Mouse (Mus musculus) telencephalon, adult 2 months (tissue): ENCODE data around the gene Trio.

Experiments
- DNase-seq: peaks from one replicate; pipeline ENCODE4 v3.0.0-alpha.2; 2011; ENCODE audit warnings: low read depth, low spot score

The Trio gene

DNA sequence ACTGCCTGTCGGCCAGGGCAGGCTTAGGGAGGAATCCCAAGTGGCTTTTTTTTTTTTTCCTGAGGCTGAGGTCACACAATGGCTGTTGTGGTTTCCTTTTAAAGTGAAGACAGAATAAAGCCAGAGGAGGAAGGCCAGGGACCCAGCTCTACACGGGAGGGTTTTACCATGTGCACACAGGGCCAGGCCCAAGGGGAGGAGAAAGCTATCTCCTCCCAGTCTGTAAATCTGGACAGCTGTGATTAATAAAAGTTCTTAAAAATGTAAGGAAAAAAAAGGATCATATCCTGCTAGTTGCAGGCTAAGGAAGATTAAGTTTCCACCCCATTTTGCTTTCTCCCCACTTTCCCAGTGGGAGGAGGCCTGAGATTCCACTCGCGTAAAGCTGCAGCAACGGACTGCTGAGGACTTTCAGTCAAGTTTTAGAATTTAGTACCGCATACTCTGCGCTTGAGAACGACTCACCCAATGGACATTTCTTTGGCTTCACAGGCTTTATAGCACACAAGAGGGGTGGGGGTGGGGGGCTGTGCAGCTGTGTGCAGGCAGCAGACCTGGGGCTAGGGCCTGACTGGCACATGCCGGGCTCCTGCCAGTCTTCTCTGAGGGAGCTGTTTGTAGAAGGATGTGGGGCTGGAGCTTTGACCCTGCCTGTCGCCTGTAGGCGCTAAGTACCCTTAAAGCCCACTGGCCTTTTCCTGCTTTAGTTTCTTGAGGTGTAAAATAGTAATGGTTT is 248.0 kb downstream of the Trio start:
- no peak for DNase-seq

DNA sequence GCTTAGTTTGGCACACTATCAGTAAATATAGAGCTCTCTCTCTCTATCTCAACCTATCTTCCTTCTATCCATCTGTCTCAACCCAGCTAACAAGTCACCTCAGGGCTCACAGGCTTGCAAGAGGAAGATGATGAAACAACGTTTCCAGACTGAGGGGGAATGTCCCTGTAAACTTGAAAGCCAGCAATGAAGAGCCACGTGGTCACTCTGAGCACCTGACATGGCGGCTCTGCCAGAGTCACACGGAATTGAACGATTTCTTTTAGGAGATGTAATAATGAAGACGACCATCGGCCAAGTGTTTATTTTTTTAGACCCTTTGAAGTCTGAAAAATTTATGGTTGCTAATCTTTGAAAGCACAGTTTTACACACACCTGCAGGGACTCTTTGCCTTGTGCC is 251.2 kb downstream of the Trio start:
- DNase-seq: no peak

DNA sequence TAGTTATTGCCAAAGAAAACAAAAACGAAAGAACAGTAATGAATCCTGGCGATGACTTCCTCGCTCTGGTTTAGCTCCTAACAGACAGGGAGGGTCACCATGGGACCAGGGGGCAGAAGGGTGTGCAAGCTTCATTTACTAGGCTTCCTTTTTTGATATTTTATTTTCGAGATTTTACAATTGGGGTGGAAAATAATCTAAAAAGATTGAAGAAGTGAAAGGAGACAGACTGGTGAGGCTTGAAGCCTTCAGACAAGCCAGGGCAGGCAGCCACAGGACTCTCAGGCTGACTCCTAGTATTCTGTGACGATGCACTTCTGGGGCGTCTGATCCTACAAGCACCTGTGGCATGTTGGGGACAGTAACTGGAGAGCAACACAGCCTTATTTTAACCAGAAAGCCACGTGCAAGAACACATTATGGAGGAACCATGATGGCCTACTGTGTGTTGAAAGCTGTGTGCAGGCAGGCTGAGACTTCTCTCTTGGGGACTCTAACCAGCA is 253.5 kb downstream of the Trio start:
- DNase-seq: no peak

DNA sequence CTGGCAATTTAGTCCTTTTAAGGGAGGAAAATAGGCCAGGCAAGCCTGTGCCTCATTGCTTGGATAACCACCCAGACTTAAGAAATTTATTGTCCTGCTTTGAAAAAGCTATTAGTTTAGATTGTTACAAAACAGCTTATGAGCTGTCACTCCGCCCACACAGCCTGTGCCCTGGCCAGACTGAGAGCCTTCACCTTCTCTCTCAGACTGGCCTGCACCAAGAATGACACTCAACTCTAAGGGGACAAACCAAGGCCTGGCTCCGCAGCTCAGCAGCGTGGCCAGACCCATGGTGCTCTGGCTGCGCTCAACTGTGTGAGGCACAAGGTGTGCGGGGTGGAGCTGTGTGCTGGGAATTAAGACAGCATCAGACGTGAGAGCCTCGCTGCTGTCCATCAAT is 254.1 kb downstream of the Trio start:
- DNase-seq: no peak

DNA sequence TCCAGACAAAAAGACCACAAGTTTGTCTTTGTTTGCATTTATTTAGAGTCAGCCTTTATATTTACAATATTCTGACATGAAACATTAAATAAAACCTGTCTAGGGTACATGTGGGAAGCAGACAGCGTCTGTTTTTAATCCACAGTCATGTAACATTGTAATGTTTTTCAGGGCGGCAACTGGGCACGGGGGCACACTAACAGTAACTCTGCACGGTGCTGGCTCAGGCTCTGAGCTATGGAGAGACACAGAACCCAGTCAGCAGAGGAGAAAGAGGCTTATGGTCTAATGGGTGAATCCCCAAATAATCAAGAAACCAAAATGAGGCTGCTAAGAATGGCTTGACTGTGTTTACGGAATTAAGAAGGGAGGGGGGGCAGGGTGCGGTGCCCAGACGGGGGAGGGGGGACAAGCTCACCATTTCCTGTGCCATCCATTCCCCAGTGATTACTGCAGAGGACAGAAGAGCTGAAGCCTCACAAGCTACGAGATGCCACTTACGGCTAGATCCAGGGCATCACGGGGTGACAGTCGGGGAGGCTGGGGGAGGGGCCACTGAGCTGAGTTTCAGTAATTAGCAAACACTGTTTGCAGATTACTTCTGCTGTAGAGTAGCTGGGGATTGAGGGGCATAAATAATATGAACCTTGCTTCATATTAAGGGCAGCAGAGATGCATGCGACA is 255.0 kb downstream of the Trio start:
- no peak for DNase-seq

DNA sequence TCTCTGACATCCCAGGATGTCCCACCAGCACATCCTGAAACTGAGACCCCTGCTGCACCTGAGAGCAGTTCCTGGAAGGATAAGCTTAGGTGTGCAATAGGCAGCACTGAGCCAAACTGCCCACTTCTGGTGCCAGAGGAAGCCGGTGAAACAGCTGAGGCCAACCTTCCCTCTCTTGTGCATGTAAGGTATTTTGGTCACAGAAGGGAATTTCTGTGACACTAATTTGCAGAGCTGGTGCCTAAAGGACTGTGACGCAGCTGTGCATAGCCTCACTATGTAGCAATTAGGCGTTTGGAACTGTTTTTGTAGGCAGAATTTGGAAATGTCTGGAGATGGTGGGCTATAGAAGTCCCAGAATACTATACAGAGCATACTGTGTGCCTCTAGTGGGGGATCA is 264.2 kb downstream of the Trio start:
- no peak for DNase-seq

DNA sequence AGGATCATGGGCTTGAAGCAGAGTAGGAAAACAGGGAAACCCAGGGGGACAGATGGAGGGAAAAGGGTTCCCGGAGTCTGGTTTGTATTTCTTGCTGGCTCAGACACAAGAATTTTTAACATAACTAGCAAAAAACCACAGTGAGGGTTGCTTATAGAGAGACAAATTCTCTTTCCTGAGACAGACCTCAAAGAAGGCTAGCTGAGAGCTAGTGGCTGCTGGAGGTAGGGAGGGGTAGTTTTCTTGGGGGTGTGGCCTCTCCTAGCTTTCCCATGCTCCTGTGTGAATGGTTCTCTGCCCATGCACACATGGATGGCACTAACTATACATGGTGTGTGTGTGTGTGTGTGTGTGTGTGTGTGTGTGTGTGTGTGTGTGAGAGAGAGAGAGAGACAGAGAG is 265.0 kb downstream of the Trio start:
- DNase-seq: no peak

DNA sequence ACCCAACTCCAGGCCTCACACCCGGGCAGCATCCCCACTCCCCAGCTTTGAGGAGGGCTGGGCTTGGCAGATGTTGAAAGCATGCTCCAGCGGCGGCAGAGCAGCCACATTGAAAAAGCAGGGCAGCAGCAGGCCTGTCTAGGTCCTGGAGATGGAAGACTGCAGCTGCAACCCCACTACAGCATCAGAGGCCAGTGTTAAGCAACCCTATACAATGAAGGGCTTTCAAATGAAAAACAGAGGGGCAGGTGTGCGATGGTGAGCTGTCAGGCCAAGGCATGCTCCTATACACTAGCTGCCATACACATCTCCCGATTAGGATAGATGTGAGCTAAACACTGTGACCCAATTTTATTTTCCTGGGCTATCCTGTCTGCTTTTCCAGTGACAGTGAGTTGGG is 265.8 kb downstream of the Trio start:
- no peak for DNase-seq

DNA sequence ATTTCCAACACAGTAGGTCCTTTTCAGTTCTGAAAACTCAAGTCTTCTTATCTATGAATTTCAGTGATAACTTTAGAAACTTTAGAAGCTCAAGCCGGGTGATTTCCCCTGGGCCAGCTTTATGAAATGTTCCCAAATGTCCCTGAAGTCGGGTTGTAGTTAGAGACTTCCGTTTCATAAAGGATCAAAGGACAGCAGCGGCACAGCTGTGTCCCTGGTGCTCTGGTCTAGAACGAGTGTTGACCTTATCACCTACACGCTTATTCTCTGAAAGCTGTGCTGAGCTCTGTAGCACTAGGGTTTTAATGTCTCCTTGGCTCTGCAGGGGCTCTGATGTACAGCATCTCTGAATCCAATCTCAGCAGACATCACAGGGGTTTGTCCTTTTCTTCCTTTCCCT is 267.0 kb downstream of the Trio start:
- DNase-seq: no peak

DNA sequence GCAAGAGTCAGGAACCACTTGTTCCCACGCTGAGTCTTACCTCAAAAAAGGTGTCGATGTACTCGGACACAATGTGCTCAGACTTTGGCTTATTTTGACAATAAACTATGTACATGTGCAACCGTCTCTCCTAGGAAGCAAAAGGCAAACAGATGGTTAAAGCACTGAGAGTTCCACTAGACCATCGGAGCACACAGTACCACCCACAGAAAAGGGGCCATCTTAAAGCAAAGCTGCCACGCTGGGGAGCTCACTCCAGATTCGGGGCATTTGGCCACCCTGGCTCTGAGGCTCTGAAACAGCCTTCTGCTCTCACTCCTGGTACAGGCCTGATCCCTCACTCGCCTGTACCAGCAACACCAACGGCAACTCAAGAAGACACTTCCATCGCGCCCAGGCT is 269.2 kb downstream of the Trio start:
- DNase-seq: no peak

DNA sequence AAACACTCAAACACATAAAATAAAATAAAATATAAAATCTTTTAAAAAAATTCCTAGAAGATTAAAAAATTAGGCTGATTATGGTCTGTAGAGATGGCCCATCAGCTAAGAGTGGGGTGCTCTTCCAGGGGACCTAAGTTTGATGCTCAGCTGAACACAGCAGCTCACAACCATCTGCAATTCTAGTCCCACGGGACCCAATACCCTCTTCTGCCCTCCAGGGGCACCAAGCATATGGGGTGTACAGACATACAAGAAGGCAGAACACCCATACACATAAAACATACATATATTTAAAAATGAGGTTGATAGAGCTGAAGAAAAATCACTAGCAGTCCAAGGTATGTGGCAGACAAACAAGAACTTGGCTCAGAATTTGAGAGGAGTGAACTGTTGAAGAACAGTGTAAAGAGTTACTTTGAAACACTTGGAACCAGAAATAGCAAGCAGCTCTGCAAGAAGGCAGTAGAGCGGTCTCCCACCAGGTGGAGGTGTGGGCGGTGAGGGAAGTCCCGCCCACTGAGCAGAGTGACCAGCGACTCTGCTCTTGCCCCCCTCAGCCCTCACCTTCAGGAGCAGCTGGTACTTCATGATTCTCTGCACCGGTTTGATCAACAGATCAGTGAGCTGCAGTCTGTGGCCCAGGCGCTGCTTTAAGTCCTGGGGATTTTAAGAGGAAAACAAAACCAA is 270.9 kb downstream of the Trio start:
- DNase-seq: no peak

DNA sequence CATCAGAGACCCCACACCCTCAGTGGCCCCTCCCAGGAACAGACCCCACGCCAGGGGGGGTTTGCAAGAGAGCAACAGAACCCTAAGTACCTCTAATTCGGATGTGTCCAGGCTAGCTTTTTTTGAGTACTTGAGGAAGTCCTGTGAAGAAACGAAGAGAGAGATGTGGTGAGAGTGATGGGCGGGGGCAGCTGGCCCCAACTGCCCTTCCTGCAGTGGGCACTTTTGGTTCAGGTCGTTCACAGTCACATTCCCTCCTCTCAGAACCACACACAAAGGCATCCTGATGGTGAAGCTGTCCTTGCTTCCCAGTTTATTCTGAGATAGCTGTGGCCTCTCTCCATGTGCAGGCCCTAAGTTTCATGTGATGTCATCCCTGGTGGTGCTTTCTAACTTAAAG is 271.7 kb downstream of the Trio start:
- no peak for DNase-seq

DNA sequence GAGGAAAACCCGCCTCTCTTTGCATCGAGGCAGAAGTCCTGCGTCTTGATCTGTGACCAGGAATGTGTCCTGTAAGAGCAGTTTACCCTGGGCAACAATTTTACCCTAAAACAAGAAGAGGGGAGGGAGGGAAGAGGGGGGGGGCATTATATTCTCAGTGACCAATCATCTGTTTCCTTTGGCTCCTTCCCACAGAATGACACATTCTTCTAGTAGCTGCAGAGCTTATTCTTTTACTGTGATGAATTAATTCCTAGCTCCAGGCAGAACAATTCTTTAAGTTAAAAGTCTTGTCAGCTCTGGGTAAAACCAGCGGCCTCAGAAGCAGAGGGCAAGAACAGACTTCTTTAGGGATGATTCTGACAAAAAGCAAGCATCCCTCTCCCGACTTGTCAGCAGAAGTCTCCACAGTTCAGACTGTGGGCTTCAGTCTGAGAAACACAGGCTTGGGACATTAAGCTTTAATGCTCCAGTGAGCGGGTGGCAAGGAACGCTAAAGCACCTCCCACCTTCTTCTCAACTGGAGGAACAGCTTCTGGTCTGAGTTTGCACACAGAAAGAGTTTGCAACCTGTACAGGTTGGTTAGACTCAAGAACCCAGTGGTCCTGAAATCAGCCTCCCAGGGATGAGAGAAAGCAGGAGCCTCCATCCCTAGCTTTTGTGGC is 272.8 kb downstream of the Trio start:
- no peak for DNase-seq

DNA sequence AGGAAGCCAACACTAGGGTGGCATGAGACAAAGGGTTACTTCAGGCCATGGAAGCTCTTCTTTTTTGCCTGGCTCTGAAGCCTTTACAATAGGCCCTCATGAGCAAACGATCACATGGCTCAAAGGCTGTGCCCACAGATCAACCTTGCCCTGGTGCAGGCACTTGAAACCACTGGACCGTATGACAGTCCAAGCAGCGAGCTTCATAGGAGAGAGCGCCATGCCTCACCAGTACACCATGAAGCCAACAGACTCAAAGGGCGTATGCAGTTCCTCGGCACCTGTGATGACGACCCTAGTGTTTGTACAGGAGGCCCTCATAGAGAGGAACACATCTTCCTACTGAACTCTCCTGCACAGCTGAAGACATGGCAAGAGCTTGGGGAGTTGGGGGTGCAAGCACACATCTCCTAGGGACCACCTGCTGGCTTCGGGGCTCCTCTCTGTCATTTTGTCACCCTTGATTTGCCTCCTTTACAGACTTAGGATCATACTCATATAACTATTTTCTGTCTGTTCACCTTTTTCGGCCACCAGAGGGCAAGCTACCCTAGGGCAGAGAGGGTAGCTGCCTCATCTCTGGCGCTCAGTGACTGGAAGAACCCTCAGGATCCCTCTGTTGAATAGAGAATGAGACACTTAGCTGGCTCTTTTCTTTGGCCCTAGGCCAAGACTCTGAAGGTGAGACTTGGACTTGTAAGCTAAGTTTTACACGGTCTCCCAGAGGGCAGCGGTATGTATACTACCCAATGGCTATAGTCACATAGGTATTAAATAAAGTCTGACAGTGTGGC is 273.8 kb downstream of the Trio start:
- DNase-seq: no peak

DNA sequence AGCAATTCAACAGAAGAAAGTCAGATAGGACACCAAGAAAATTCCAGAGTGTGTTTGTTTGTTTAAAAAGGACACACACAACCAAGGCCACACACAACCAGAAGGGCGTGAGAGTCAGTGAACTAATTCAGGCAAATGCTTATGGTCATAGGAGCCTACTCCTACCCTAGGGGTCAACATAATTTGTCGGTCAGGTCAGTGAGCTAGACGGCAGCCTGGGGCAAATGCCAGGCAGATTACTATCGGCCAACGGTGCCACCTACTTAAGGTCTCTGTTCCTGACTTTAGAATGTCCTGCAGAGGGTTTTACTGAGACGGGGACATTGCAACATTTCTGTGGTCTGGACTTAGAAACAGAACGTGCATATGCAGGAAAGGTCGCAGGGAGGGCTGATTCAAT is 276.9 kb downstream of the Trio start:
- no peak for DNase-seq

DNA sequence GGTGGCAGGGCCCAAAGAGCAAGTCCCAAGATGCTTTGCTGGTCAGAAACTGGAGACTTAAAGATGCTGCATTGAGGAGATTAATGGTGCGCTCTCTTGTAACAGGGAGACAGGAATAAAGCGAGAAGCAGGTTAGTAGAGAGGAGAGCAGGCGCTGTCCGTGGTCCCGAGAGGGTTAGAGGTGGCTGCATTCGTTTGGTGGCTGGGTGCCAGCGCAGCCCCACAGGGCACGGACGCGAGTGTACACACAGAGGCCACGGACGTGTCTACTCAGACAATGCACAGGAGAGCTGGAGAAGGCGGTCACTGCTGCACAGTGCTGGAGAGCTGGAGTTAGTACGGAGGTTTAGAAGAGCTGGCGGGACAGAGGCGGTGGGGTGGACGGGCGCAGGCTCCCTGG is 278.1 kb downstream of the Trio start:
- DNase-seq: no peak

DNA sequence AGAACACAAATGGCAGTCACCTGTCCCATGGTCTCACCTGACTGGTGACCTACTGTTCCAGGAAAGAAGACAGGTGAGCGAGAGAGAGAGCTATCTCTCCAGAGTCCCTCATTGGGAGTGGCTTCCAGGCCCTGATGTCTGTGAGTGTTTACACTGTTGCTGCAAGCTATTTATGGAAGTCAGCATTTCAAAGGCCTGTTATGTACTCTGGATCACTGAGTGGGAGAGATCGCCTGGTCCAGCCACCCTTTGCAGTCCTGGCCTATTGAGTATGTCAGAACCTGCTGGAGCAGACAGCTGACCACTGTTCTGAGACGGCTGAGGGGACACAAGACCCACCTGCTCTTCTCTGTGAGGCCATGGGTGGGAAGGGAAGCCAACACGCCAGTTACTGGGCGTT is 280.7 kb downstream of the Trio start:
- DNase-seq: no peak

DNA sequence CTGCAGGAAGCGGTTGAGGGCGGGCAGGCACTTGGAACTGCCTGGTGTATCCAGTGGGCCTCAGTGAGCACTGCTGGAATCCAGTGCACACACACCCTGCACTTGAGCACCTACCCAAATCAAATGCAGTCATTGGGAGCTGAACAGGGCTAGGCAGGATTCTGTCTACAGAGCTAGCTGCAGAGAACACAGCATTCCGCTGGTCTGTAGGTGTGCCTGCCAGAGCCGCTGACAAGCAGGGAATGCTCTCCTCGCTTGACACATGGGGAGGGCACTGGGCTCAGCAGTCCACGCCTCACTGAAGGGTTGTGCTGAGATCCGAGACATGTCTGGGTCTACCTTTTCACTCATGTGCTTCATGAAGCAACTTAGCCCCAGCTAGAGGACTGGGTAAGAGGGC is 285.6 kb downstream of the Trio start:
- DNase-seq: no peak

DNA sequence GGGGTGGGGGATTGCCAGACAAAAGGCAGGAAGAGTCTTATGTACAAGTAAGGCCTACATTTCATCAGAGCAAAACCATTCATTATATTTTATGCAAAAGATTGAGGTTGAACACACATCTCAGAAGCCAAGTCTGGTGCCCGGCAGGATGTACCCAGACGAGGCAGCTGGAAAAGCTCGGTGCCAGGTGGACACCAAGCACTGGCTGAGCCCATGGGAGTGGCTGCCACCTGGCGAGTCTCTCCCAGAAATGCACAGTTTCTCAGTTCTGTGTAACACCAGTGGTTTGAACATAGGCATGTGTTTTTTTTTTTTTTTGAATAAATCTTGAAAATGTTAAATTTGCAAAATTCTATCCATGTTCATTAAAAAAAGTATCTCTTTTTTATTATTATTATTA is 293.8 kb downstream of the Trio start:
- DNase-seq: no peak

DNA sequence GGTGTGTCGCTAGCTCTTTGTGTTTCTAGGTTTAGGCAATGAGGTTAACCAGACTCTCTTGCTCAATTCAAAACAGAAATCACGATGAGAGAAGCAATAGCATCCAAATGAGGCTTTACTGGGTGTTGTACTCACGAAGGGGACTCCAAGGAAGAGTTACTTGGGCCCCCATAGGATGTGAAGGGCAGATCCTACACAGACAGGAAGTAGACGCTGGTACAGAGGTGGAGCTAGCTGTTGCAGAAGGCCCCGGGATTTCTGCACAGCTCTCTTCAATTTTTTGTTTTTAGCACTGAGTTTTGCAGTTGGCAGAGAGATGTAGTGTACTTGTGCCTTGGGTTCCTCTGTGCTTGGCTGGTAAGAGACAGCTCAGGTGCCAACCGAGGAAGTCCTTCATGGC is 299.4 kb downstream of the Trio start:
- DNase-seq: no peak
